Mouse (Mus musculus) ES-E14 (cell line): ENCODE data around the gene Htr1f.

ENCODE experiments used
- CHD2 ChIP-seq: IDR thresholded peaks from 2 replicates; pipeline ENCODE4 v1.6.1; 2014; ENCODE audit warnings: mild to moderate bottlenecking, low read depth, low read length, inconsistent platforms
- HCFC1 ChIP-seq: IDR thresholded peaks from 2 replicates; pipeline ENCODE4 v1.6.1; 2012; ENCODE audit warnings: low read length, inconsistent platforms, borderline replicate concordance; ENCODE audit not compliant: insufficient read depth
- MAFK ChIP-seq: IDR thresholded peaks from 2 replicates; pipeline ENCODE4 v1.6.1; 2014; ENCODE audit warnings: mild to moderate bottlenecking, low read depth, low read length, inconsistent platforms; ENCODE audit not compliant: insufficient read depth
- ZC3H11A ChIP-seq: IDR thresholded peaks from 2 replicates; pipeline ENCODE4 v1.6.1; 2012; ENCODE audit warnings: low read depth, mild to moderate bottlenecking, inconsistent platforms, low read length, borderline replicate concordance
- ZNF384 ChIP-seq: IDR thresholded peaks from 2 replicates; pipeline ENCODE4 v1.6.1; 2012; ENCODE audit warnings: low read depth, low read length, inconsistent platforms

GRCm38 (mm10) chr16:64903328-64903727, 202.3 kb downstream of the Htr1f start:
- TF ChIP-seq ZC3H11A = no peak
- TF ChIP-seq CHD2 = no peak
- TF ChIP-seq HCFC1 = no peak
- no peak for TF ChIP-seq ZNF384
- TF ChIP-seq MAFK = no peak
